Mouse (Mus musculus) heart, adult 18-20 months (tissue): Measurements from ENCODE around the gene Slc22a7. TPM values are rescaled to one million over a fixed set of nuclear protein-coding genes. Genes with fewer than 3 reads are reported as not detected.

Experiments used
- DNase-seq, 2 experiments: peaks; one replicate each; pipeline ENCODE4 v3.0.0; 2021 to 2022; ENCODE audit warnings: mixed read lengths in 1 of 2
- total RNA-seq, 2 experiments: library from RNA; stranded (reverse); gene quantifications; 2 replicates each; pipeline ENCODE4 v1.2.3; 2021

Slc22a7 gene
- total RNA-seq, 2 experiments from 2014 or later, result not detected

GRCm38 (mm10) chr17:46436672-46437366 lies 1.4 kb downstream of the Slc22a7 start:
- DNase-seq, result no peak

GRCm38 (mm10) chr17:46433627-46434026 lies 4.6 kb downstream of the Slc22a7 start:
- DNase-seq, result peak in 1 of 2 experiments; percentile 8

GRCm38 (mm10) chr17:46428761-46429414 lies 9.4 kb downstream of the Slc22a7 start, which contains the start of gene Crip3:
Gene Crip3, plus strand, starts transcription at chr17:46428926.
- no peak for DNase-seq

GRCm38 (mm10) chr17:46426496-46426895 lies 11.8 kb downstream of the Slc22a7 start:
- DNase-seq, result peak; percentile 58 to 68

GRCm38 (mm10) chr17:46419717-46420116 lies 18.5 kb downstream of the Slc22a7 start:
- DNase-seq, result no peak

- DNase-seq, result peak; percentile 41 to 54
Observed at GRCm38 (mm10) chr17:46418628-46419027, 19.6 kb downstream of the Slc22a7 start.

GRCm38 (mm10) chr17:46408478-46408877 lies 29.8 kb downstream of the Slc22a7 start:
- DNase-seq, result no peak

- DNase-seq, result no peak
Observed at GRCm38 (mm10) chr17:46394631-46395030, 43.6 kb downstream of the Slc22a7 start.

- peak; percentile 19 to 34 for DNase-seq
Observed at GRCm38 (mm10) chr17:46393012-46393411, 45.2 kb downstream of the Slc22a7 start.

- no peak for DNase-seq
Observed at GRCm38 (mm10) chr17:46388200-46388599, 50.1 kb downstream of the Slc22a7 start.

- peak; percentile 20 to 61 for DNase-seq
Observed at GRCm38 (mm10) chr17:46384061-46384801, 54.0 kb downstream of the Slc22a7 start.

GRCm38 (mm10) chr17:46383294-46384060 lies 54.8 kb downstream of the Slc22a7 start, which contains the start of gene Zfp318:
Gene Zfp318, plus strand, starts transcription at chr17:46383731.
- peak; percentile 98 for DNase-seq

Other genes starting within 250 kb of the Slc22a7 start
- 1 to 10 TPM; 8.0 to 9.5 TPM for gene Polh, start 235.8 kb downstream of the Slc22a7 start, total RNA-seq
- gene Xpo5, start 235.7 kb downstream of the Slc22a7 start, total RNA-seq, result 10 to 100 TPM; 20.5 to 21.7 TPM
- 10 to 100 TPM; 24.5 to 27.2 TPM for gene Polr1c, start 190.4 kb downstream of the Slc22a7 start, total RNA-seq
- gene Yipf3, start 190.4 kb downstream of the Slc22a7 start, total RNA-seq, result 10 to 100 TPM; 73.6 to 77.5 TPM
- gene Lrrc73, start 184.9 kb downstream of the Slc22a7 start, total RNA-seq, result under 1 TPM; 0.18 to 0.37 TPM
- 10 to 100 TPM; 29.7 to 29.9 TPM for gene Tjap1, start 155.4 kb downstream of the Slc22a7 start, total RNA-seq
- under 1 TPM; 0.20 to 0.21 TPM for gene Dlk2, start 141.0 kb downstream of the Slc22a7 start, total RNA-seq
- gene Abcc10, start 110.1 kb downstream of the Slc22a7 start, total RNA-seq, result 1 to 10 TPM; 3.6 to 4.2 TPM
- 10 to 100 TPM; 17.1 to 21.7 TPM for gene Zfp318, start 54.7 kb downstream of the Slc22a7 start, total RNA-seq
- 1 to 10 TPM in 1 of 2 experiments, under 1 TPM in 1; 0.82 to 1.2 TPM for gene Crip3, start 9.5 kb downstream of the Slc22a7 start, total RNA-seq
- under 1 TPM; 0.20 to 0.28 TPM for gene Ttbk1, start 49.2 kb upstream of the Slc22a7 start, total RNA-seq
- gene Dnph1, start 58.3 kb upstream of the Slc22a7 start, total RNA-seq, result 1 to 10 TPM; 1.2 to 1.5 TPM
- gene Cul9, start 107.9 kb upstream of the Slc22a7 start, total RNA-seq, result 10 to 100 TPM; 23.9 to 25.7 TPM
- gene Srf, start 117.7 kb upstream of the Slc22a7 start, total RNA-seq, result 10 to 100 TPM; 88.4 to 93.6 TPM
- 1 to 10 TPM; 2.0 to 2.5 TPM for gene Ptk7, start 191.0 kb upstream of the Slc22a7 start, total RNA-seq
- gene Klc4, start 207.6 kb upstream of the Slc22a7 start, total RNA-seq, result 10 to 100 TPM; 25.9 to 26.8 TPM
- gene Mrpl2, start 207.8 kb upstream of the Slc22a7 start, total RNA-seq, result 100 to 1,000 TPM; 136 to 141 TPM
- 10 to 100 TPM; 16.9 to 18.8 TPM for gene Cul7, start 211.9 kb upstream of the Slc22a7 start, total RNA-seq
- gene Rrp36, start 235.9 kb upstream of the Slc22a7 start, total RNA-seq, result 10 to 100 TPM; 13.4 to 14.2 TPM
- 10 to 100 TPM; 52.0 to 52.2 TPM for gene Mea1, start 240.3 kb upstream of the Slc22a7 start, total RNA-seq
- gene Klhdc3, start 242.5 kb upstream of the Slc22a7 start, total RNA-seq, result 10 to 100 TPM; 53.5 to 60.2 TPM